Comparison of ENCODE assay signal across 9 mouse cellular contexts in genomic region chr5:89714552-89714951, GRCm38 (mm10).
DNase-seq lines count a peak whose midpoint lies in the region; ATAC-seq and TF ChIP-seq lines count a peak whose summit lies in the region.
"Had no signal": no experiment of that assay in that cellular context is flagged by ENCODE, and none has a peak within 500 bp of the region (broad histone marks: within the 10 kb centered on the region; RNA-seq: fewer than 3 reads in every experiment).

No protein-coding gene starts in this region.

- no peak overlapping the region for H3K9ac ChIP-seq in hindbrain, postnatal 0 days (replicated peaks; ENCODE audit: low read length)
- H3K9ac ChIP-seq in hindbrain, embryonic 12.5 days, result no peak overlapping the region
- H3K9ac ChIP-seq: limb, embryonic 15.5 days had no signal

- no peak for TF ChIP-seq POLR2A in lung, adult 2 months (IDR thresholded peaks at IDR 0.05; ENCODE audit: borderline replicate concordance, extremely low read depth, low read depth, low read length)

- peak; percentile 10 for DNase-seq in adrenal gland, postnatal 10 days
- DNase-seq in adrenal gland, adult 18-20 months (ENCODE audit: low spot score in 2 of 2), result no peak
- peak; percentile 8 for DNase-seq in hindbrain, postnatal 0 days (ENCODE audit: low spot score)
- no peak for DNase-seq in lung, adult 2 months
- DNase-seq in lung, postnatal 14 days, result no peak
- peak; percentile 5 for DNase-seq in lung, postnatal 36 days
- no peak for DNase-seq in yolk sac, embryonic 10.5 days (ENCODE audit: low spot score)

- H3K4me3 ChIP-seq in hindbrain, postnatal 0 days (ENCODE audit: low read length), result no peak overlapping the region
- H3K4me3 ChIP-seq in hindbrain, embryonic 12.5 days, result no peak overlapping the region
- no peak overlapping the region for H3K4me3 ChIP-seq in lung, adult 2 months (replicated peaks; ENCODE audit: extremely low read depth, low read depth, low read length)
- H3K4me3 ChIP-seq: limb, embryonic 15.5 days had no signal

- no peaks in the 10 kb centered on the region for H3K4me1 ChIP-seq in hindbrain, postnatal 0 days (ENCODE audit: insufficient read depth, low read length)
- H3K4me1 ChIP-seq in hindbrain, embryonic 12.5 days, result no peaks in the 10 kb centered on the region
- H3K4me1 ChIP-seq in lung, adult 2 months (ENCODE audit: control insufficient read depth, insufficient read depth, low read length), result no peaks in the 10 kb centered on the region
- H3K4me1 ChIP-seq: limb, embryonic 15.5 days had no signal

- WGBS in hindbrain, postnatal 0 days, result 54% methylated on average over 2 of the region's 2 CpGs
- 59% methylated on average over 2 of the region's 2 CpGs for WGBS in hindbrain, embryonic 12.5 days
- 43% methylated on average over 2 of the region's 2 CpGs for WGBS in lung, adult 2 months

- no peaks in the 10 kb centered on the region for H3K36me3 ChIP-seq in hindbrain, postnatal 0 days (ENCODE audit: insufficient read depth, low read length)
- H3K36me3 ChIP-seq in hindbrain, embryonic 12.5 days, result no peaks in the 10 kb centered on the region
- H3K36me3 ChIP-seq: limb, embryonic 15.5 days had no signal

- no peak overlapping the region for H3K4me2 ChIP-seq in hindbrain, postnatal 0 days (ENCODE audit: low read depth, low read length)
- no peak overlapping the region for H3K4me2 ChIP-seq in hindbrain, embryonic 12.5 days (replicated peaks)
- H3K4me2 ChIP-seq: limb, embryonic 15.5 days had no signal

- peak; percentile 53 for TF ChIP-seq CTCF in hindbrain, postnatal 0 days (IDR thresholded peaks at IDR 0.05; ENCODE audit: low read depth)
- TF ChIP-seq CTCF in lung, adult 2 months (IDR thresholded peaks at IDR 0.05; ENCODE audit: insufficient read depth, low read length), result 0 out of 2 replicates have a peak, but pooled peaks have one; percentile 1

- H3K27ac ChIP-seq in hindbrain, postnatal 0 days, result no peak overlapping the region
- no peak overlapping the region for H3K27ac ChIP-seq in hindbrain, embryonic 12.5 days
- H3K27ac ChIP-seq: limb, embryonic 15.5 days had no signal

- ATAC-seq in hindbrain, postnatal 0 days, result no peak
- no peak for ATAC-seq in hindbrain, embryonic 12.5 days (ENCODE audit: low FRiP score)

- H3K9me3 ChIP-seq in hindbrain, postnatal 0 days (ENCODE audit: low read length), result no peaks in the 10 kb centered on the region
- no peaks in the 10 kb centered on the region for H3K9me3 ChIP-seq in hindbrain, embryonic 12.5 days (replicated peaks)
- H3K9me3 ChIP-seq: limb, embryonic 15.5 days had no signal

- H3K27me3 ChIP-seq in hindbrain, postnatal 0 days (ENCODE audit: insufficient read depth, low read length), result no peaks in the 10 kb centered on the region
- no peaks in the 10 kb centered on the region for H3K27me3 ChIP-seq in hindbrain, embryonic 12.5 days
- H3K27me3 ChIP-seq: limb, embryonic 15.5 days had no signal

Comparison
In these comparisons a context has a peak if more than half of its experiments do, and no peak if none do; other contexts are left out.
1. DNase-seq: peak in adrenal gland, postnatal 10 days (single experiment), hindbrain, postnatal 0 days (single experiment) and lung, postnatal 36 days (single experiment); none in adrenal gland, adult 18-20 months (0 of 2), lung, adult 2 months (single experiment), lung, postnatal 14 days (single experiment) and yolk sac, embryonic 10.5 days (single experiment).